Mouse (Mus musculus): ENCODE data around the gene Intu.

DNA sequence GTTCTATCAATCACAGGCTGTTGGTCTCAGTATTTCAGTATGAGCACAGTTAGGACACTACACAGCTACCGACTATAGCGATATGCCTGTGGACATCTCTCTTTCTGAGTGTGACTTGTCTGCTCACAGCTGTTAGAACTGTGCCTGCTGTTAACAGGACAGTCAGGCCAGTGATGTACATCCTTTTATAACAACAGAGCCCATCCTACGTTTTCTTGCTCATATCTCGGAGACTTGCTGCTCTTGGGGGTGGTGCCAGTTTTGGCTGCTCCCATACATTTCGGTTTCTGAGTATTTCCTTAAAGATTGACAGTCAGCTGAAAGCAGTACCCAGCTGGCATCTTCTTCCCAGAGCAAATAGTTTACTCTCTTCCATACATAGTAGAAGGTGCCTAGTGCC is 125.3 kb downstream of the Intu start:
- no peak for TF ChIP-seq CTCF (IDR thresholded peaks at IDR 0.05; ENCODE audit: control insufficient read depth, insufficient read depth, insufficient read length)
- no peak for TF ChIP-seq CEBPB (IDR thresholded peaks at IDR 0.05; ENCODE audit: low read depth)

Measured in C2C12 (cell line).